Mouse (Mus musculus) induced T-regulatory cell, adult 2 months (primary cell): ENCODE data around the gene Gnat1.

Experiments used
- DNase-seq: peaks from one replicate; pipeline ENCODE4 v3.0.0-alpha.2; 2012; ENCODE audit warnings: low read depth

Gnat1 gene

GRCm38 (mm10) chr9:107645577-107645976 is 33.9 kb downstream of the Gnat1 start:
- peak; percentile 93 for DNase-seq

DNA sequence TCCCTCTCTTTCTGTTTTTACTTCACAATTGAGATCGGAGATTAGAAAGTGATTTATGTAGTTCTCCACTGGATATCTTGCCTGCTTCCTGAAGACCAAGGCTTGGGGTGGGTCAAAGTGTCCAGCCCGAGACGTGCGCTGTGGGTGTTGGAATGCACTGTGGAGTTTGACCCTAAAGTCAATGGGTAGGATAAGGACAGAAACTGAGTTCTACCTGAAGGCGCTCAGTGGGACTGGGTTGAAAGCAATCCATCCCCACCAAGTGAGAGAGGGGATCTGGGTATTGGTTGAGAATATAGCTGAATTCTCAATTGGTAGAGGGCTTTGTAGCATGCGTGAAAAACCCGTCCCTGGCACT is 34.4 kb downstream of the Gnat1 start:
- no peak for DNase-seq

GRCm38 (mm10) chr9:107644495-107645152 is 34.9 kb downstream of the Gnat1 start:
- DNase-seq: peak; percentile 96

GRCm38 (mm10) chr9:107643544-107644214 is 35.8 kb downstream of the Gnat1 start:
- DNase-seq: no peak

DNA sequence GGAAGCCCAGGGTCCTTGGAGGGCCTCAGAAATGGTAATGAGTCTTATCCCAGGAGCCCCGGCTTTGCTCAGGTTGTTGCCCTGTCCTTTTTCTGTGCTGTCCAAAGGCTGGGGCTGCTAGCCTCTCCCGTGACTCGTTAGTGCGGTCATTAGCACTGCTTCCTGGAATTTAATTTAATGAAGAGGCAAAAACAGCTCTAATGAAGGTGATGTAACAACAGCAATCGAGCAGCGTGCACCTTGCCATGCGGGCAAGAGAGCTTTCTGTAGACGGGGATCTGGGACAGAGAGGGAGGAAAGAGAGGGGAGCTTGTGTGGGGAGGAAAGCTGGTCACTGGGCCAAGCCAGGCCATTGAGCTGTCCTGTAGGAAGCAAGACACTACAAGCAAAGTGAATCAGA is 37.8 kb downstream of the Gnat1 start:
- no peak for DNase-seq

GRCm38 (mm10) chr9:107640257-107640772 is 39.2 kb downstream of the Gnat1 start:
- DNase-seq: no peak

- DNase-seq: no peak
Measured at GRCm38 (mm10) chr9:107637070-107637469, 42.4 kb downstream of the Gnat1 start.

GRCm38 (mm10) chr9:107635279-107636028 is 44.1 kb downstream of the Gnat1 start, which contains the start of gene Gnai2:
Gnai2 (minus strand) TSS chr9:107635367.
- DNase-seq: peak; percentile 98

- peak; percentile 56 for DNase-seq
Measured at GRCm38 (mm10) chr9:107634406-107635278, 44.9 kb downstream of the Gnat1 start.

DNA sequence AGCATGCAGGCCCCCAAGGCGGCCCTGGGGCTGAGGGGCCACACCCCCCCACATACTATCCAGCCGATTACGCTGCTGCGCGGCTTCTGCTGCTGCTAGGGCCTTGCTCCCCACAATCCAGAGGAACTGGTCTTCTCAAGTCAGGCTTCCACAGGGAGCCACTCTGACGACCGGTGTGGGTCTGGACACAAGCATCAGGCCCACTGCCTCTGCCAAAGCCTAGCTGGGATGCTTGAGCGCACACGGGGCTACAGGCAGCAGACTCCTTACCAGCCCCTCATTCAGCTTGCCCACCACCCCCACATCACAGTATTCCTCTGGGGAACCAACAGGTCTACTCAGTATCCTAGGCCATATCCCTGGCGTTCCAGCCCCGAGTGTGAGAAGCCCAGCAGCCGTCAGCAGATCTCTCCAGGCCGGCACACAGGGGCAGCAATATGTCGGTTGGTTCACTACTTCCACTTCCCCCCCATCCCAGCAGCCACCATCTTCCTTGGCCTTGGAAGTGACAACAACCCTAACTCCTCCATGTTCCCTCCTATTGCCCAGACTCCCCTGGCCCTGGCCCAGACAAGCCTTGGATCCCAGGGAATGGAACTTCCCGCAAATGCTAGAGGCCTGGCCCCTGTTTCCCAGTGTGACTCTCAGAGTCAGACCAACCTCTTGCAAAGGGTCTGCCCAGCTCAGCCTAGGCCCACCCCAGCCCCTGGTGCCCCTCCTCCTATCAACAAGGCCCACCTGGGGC is 45.7 kb downstream of the Gnat1 start:
- DNase-seq: peak; percentile 49

DNA sequence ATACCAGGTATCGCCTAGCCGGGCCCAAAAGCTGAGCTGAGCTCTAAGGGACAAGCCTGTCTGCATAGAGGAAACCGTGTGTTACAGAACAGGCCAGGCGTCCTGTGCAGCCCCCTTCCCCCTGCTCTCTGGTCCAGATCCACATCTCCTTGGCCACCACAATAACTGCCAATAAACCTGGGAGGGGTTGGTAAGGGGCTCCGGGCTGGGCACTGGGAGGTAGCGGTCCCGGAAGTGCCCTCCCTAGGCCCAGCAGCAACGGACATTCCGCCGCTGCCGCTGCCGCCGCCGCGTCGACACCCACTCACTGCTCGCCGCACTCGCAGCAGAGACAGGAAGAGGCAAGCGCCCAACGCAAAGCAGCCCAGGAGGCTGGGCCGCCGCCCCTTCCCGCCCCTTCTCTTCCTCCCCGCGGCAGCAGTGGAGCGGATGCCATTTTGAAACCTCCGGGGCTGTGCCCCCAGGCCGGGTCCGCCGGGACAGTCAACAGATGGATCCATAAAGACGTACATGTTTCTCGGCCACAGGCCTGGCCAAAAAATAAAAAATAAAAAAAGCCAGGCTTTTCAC is 46.3 kb downstream of the Gnat1 start:
- DNase-seq: peak; percentile 93

GRCm38 (mm10) chr9:107632478-107632877 is 47.0 kb downstream of the Gnat1 start:
- no peak for DNase-seq

GRCm38 (mm10) chr9:107631861-107632260 is 47.7 kb downstream of the Gnat1 start:
- no peak for DNase-seq

DNA sequence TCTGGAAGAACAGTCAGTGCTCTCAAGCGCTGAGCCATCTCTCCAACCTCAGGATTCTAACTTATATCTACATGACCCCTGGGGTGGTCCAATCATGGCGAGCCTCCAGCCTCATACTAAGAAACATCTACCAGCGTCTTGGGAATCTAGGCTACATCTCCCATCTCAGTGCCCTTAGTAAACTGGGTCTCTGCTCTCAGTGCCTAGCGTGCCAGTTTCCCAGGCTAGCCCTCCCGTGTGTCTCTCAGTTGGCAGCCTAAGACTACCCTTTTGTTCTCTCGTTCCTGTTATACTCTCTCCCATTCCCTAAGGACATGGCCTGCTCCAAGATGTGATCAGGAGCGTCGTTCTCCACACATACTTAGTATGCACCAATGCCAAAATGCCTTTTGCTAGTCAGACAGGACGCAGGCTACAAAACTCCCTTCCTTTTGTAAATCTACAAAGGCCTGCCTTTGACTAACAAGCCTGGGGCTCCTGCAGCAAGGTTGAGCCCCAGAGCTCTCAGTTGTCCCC is 48.1 kb downstream of the Gnat1 start:
- no peak for DNase-seq

GRCm38 (mm10) chr9:107630576-107630975 is 48.9 kb downstream of the Gnat1 start:
- DNase-seq: no peak

DNA sequence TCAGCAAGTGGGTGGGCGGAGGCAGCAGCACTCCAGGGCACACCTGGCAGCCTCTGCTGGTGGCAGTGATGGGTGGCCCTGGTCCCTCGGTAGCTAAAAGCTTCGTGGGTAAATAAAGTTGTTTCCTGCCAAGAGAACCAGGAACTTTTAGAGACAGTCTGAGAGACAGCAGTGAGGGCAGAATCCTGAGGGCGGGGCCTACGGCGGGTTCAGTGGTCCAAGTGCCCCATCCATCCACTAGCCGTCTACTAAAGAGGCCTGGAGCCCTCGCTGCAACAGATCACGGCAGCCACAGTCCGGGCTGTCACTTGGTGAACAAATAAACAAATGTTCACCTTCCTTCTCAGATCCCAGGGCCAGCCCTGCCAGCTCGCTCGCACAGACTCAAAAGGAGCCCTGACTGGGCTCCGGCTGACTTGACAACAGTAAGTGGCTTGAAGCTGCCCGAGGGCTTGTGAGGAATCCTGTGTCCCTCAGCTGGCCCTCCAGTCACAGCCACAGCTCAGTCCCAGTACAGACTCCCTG is 49.5 kb downstream of the Gnat1 start:
- DNase-seq: peak; percentile 71

GRCm38 (mm10) chr9:107629411-107629730 is 50.1 kb downstream of the Gnat1 start:
- DNase-seq: peak; percentile 67

DNA sequence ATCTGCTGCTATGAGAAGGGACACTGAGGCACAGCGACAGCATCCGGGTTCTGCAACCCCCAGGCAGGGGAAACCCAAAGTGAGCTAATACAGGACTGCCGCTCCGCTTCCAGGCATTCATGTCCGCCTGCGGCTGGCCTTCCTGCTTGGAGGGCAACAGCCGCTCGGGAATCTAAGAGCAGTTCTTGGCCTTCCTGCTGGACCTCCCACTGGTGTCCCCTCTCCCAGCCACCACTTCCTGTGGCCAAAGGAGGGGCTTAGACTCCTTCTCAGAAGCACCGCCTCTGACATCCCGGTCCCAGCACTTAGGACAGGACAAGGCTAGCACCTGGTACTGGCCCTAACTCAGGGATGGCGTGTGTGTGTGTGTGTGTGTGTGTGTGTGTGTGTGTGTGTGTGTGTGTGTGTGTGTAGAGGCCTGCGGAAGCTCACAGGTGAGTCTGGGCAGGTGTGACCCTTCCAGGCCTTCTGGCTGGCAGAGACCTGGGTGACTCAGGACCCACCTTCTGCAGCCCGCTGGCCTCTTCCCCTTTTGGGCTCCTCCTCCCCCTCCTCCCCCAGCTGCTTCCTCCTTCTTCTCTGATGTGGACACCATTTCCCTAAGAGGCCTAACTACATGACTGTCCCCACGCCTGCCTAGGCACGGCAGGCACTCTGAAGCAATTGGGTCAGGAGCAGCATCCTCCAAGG is 50.6 kb downstream of the Gnat1 start:
- DNase-seq: peak; percentile 52

- no peak for DNase-seq
Measured at GRCm38 (mm10) chr9:107627387-107628255, 51.9 kb downstream of the Gnat1 start.
